Mouse (Mus musculus) testis, adult 2 months (tissue): ENCODE measurements around the gene Tmem189.

Experiments used
- CTCF ChIP-seq: fragments of 200-500 bp; IDR thresholded peaks from 2 replicates; pipeline ENCODE4 v1.5.1; 2012; ENCODE audit warnings: low read depth, mild to moderate bottlenecking, inconsistent platforms, low read length, moderate library complexity; ENCODE audit not compliant: control insufficient read depth, insufficient read depth, insufficient replicate concordance
- POLR2A ChIP-seq: fragments of 200-500 bp; IDR thresholded peaks from 2 replicates; pipeline ENCODE4 v1.6.1; 2012; ENCODE audit warnings: low read depth, mild to moderate bottlenecking, inconsistent platforms, low read length, moderate library complexity; ENCODE audit not compliant: control insufficient read depth

DNA sequence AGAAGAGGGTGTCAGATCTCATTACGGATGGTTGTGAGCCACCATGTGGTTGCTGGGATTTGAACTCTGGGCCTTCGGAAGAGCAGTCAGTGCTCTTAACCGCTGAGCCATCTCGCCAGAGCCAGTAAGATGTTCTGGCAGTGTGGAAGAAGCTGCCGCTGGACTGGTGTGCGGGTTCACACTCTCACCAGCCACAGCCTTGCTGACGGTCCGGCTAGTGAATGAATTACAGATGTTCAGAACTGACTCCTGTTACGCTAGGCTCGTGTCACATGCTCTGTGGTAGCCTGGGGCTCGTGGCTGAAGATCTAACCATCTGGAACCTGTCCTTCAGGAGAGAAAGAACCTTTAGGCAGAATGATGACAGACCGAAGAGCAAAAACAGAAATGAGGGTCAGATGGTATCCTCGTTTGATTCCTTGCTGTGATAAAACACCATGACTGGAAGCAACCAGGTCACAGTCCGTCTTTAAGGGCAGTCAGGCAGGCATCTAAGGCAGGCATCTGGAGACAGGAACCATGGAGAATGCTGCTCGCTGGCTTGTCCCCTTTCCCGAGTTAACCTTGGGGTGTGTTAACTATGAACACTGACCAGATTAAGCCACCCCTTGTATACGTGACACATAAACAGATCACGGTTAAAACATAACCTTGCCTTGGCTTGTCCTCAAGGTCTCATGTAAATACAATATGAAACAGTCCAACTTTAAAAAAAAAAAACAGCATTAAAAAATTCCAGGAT, 23.5 kb downstream of the Tmem189 start:
- TF ChIP-seq CTCF = no peak
- no peak for TF ChIP-seq POLR2A
